Mouse (Mus musculus): ENCODE results near the gene Cyp24a1. TPM values are rescaled to one million over a fixed set of nuclear protein-coding genes. Genes with fewer than 3 reads are reported as not detected.

The Cyp24a1 gene
- total RNA-seq (2012; rRNA removed), result not detected in 2 replicates
- under 1 TPM in 1 of 2 experiments, not detected in 1; 0.01 TPM for polyA plus RNA-seq (2012; ENCODE audit: insufficient read depth in 1 of 2, insufficient read length in 2 of 2, low read depth in 1 of 2, low replicate concordance in 2 of 2, missing spikeins in 1 of 2)

DNA sequence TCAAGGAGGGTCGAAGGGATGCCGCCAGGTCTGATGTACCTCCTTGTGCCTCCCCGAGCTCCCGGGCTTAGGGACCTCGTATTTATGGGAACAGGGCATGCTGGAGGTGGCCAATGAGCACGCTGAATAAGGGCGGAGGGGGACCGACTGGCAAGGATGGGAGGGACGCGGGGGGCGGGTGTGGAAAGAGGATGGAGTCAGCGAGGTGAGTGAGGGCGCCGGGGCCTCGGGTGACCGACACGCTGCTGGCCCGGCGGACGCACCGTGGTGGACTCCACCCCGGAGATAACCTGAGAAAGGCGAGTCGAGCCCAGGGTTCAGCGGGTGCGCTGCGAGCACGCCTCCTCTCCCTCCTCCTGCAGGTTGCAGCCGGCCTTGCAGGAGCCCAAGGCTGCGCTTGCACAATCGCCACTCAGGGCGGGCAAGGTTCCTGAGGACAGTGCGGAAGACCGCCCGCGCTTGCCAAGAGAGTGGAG, at the start of gene Cyp24a1:
Cyp24a1 (minus strand) TSS at position 55 of the 476 bp plus-strand sequence.
- H3K36me3 ChIP-seq (ENCODE audit: control insufficient read depth in 1 of 2, insufficient read depth in 2 of 2, low read length in 2 of 2), result no peaks in the 10 kb centered on the region
- no peaks in the 10 kb centered on the region for H3K27me3 ChIP-seq (ENCODE audit: control insufficient read depth in 1 of 2, insufficient read depth in 2 of 2, low read length in 2 of 2)
- no peak within 1 kb of the TSS for H3K9ac ChIP-seq (ENCODE audit: control insufficient read depth, low read depth, low read length, poor library complexity, severe bottlenecking)
- H3K27ac ChIP-seq (ENCODE audit: control insufficient read depth, low read depth, low read length), result no peak within 1 kb of the TSS
- no peak for DNase-seq (ENCODE audit: low read depth, low spot score)
- no peaks in the 10 kb centered on the region for H3K9me3 ChIP-seq (replicated peaks; ENCODE audit: insufficient read depth, low read length)
- H3K4me3 ChIP-seq (ENCODE audit: control insufficient read depth in 1 of 2, insufficient read depth in 1 of 2, low read depth in 2 of 2, low read length in 2 of 2), result no peak within 1 kb of the TSS
- H3K4me1 ChIP-seq (ENCODE audit: control insufficient read depth in 1 of 2, insufficient read depth in 2 of 2, low read length in 2 of 2), result no peaks in the 10 kb centered on the region
- TF ChIP-seq BHLHE40 (IDR thresholded peaks at IDR 0.05; ENCODE audit: borderline replicate concordance, low read depth, low read length), result no peak
- no peak for TF ChIP-seq TAL1 (IDR thresholded peaks at IDR 0.05; ENCODE audit: low read length)
- TF ChIP-seq HCFC1 (IDR thresholded peaks at IDR 0.05; ENCODE audit: low read depth, low read length), result no peak
- TF ChIP-seq NELFE (IDR thresholded peaks at IDR 0.05; ENCODE audit: low read depth, low read length), result no peak
- TF ChIP-seq MEF2A (IDR thresholded peaks at IDR 0.05; ENCODE audit: extremely low read depth, insufficient replicate concordance, low read depth, low read length, poor library complexity, severe bottlenecking), result no peak
- TF ChIP-seq MYC (IDR thresholded peaks at IDR 0.05; ENCODE audit: low read depth, low read length), result no peak
- TF ChIP-seq E2F4 (IDR thresholded peaks at IDR 0.05; ENCODE audit: borderline replicate concordance, low read depth, low read length), result no peak
- TF ChIP-seq GATA1 (IDR thresholded peaks at IDR 0.05; ENCODE audit: low read depth, low read length), result no peak
- TF ChIP-seq NRF1 (IDR thresholded peaks at IDR 0.05; ENCODE audit: insufficient read depth, low read depth, low read length, poor library complexity, severe bottlenecking), result no peak
- H3K79me2 ChIP-seq (ENCODE audit: control insufficient read depth, insufficient read depth, low read length, poor library complexity), result no peaks in the 10 kb centered on the region

DNA sequence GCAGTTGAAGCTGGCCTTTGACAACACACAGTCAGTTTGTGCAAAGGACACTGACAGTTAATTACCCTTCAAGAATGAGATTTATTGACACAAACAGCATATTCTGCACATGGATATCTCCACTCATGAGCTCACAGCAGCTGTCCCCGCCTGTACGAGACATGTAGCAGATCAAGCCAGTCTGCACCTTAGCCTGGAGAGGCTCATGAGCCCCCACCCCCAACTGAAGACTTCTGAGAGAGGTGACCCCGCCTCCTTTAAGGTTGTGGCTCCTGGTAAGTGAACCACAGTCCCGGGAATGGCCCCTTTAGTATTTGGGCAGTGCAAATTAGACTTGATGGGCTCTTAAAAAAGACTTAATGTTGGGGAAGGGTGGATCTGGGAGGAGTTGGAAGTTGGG, 48.8 kb upstream of the Cyp24a1 start:
- no peak overlapping the region for H3K4me3 ChIP-seq (ENCODE audit: control insufficient read depth in 1 of 2, insufficient read depth in 1 of 2, low read depth in 2 of 2, low read length in 2 of 2)
- no peaks in the 10 kb centered on the region for H3K4me1 ChIP-seq (ENCODE audit: control insufficient read depth in 1 of 2, insufficient read depth in 2 of 2, low read length in 2 of 2)
- H3K9me3 ChIP-seq (replicated peaks; ENCODE audit: insufficient read depth, low read length), result no peaks in the 10 kb centered on the region
- no peak for DNase-seq (ENCODE audit: low read depth, low spot score)
- TF ChIP-seq TAL1 (IDR thresholded peaks at IDR 0.05; ENCODE audit: low read length), result no peak
- TF ChIP-seq BHLHE40 (IDR thresholded peaks at IDR 0.05; ENCODE audit: borderline replicate concordance, low read depth, low read length), result no peak
- no peak for TF ChIP-seq MAZ (IDR thresholded peaks at IDR 0.05; ENCODE audit: low read depth, low read length)
- TF ChIP-seq CTCF (IDR thresholded peaks at IDR 0.05 in 2 of 3, conservative IDR thresholded peaks at IDR 0.05 in 1 of 3; ENCODE audit: control insufficient read depth in 1 of 3, insufficient read depth in 1 of 3, low read depth in 2 of 3, low read length in 3 of 3, poor library complexity in 1 of 3, severe bottlenecking in 1 of 3), result no peak
- no peak for TF ChIP-seq ZC3H11A (IDR thresholded peaks at IDR 0.05; ENCODE audit: low read depth, low read length)
- TF ChIP-seq JUND (IDR thresholded peaks at IDR 0.05; ENCODE audit: low read depth, low read length), result no peak
- no peak for TF ChIP-seq E2F4 (IDR thresholded peaks at IDR 0.05; ENCODE audit: borderline replicate concordance, low read depth, low read length)
- TF ChIP-seq MAX (IDR thresholded peaks at IDR 0.05; ENCODE audit: low read length), result no peak
- no peak for TF ChIP-seq SIN3A (IDR thresholded peaks at IDR 0.05; ENCODE audit: low read length)
- no peaks in the 10 kb centered on the region for H3K36me3 ChIP-seq (ENCODE audit: control insufficient read depth in 1 of 2, insufficient read depth in 2 of 2, low read length in 2 of 2)
- H3K9ac ChIP-seq (ENCODE audit: control insufficient read depth, low read depth, low read length, poor library complexity, severe bottlenecking), result no peak overlapping the region
- H3K27me3 ChIP-seq (ENCODE audit: control insufficient read depth in 1 of 2, insufficient read depth in 2 of 2, low read length in 2 of 2), result no peaks in the 10 kb centered on the region
- no peaks in the 10 kb centered on the region for H3K79me2 ChIP-seq (ENCODE audit: control insufficient read depth, insufficient read depth, low read length, poor library complexity)
- no peak overlapping the region for H3K27ac ChIP-seq (ENCODE audit: control insufficient read depth, low read depth, low read length)

Measured in MEL (cell line).